In the genomic region with DNA sequence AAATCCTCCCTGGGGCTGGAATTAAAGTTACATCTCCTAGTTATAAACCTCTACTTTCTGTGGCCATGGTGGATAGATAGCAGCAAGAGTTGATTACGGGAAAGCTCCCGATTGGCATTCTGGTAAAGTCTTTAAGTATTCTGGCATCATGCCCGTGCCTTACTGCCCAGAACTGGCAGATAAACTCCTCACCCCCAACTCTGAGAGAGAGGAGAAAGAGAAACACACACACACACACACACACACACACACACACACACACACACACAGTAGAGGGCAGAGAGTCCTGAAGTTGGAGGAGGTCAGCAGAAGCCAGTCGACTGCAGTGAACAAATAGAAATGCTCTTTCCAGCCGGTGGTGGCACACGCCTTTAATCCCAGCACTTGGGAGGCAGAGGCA, we compare ENCODE assay signal across 15 mouse cellular contexts. TPM values are rescaled to one million over a fixed set of nuclear protein-coding genes. Genes with fewer than 3 reads are reported as not detected.
"Had no signal": no experiment of that assay in that cellular context is flagged by ENCODE, and none has a peak within 500 bp of the region (broad histone marks: within the 10 kb centered on the region; RNA-seq: fewer than 3 reads in every experiment).

No protein-coding gene starts in this region.

- H3K9ac ChIP-seq: limb, embryonic 13.5 days; liver, embryonic 14.5 days; neural tube, embryonic 12.5 days had no signal

- DNase-seq: left cerebral cortex, postnatal 4 days; lung, adult 18-20 months; midbrain, embryonic 14.5 days; spleen, adult 18-20 months; thymus, adult 2 months; thymus, postnatal 25 days had no signal

- H3K9me3 ChIP-seq: limb, embryonic 13.5 days; midbrain, embryonic 10.5 days; neural tube, embryonic 12.5 days had no signal

- H3K4me1 ChIP-seq: limb, embryonic 13.5 days; neural tube, embryonic 12.5 days had no signal

- H3K36me3 ChIP-seq: limb, embryonic 13.5 days; midbrain, embryonic 10.5 days; neural tube, embryonic 12.5 days had no signal

- H3K27me3 ChIP-seq: limb, embryonic 13.5 days; neural tube, embryonic 12.5 days had no signal

- H3K4me2 ChIP-seq: limb, embryonic 13.5 days; neural tube, embryonic 12.5 days had no signal

- H3K27ac ChIP-seq: layer of hippocampus, adult 2 months; limb, embryonic 13.5 days; liver, embryonic 14.5 days; midbrain, embryonic 10.5 days; neural tube, embryonic 12.5 days had no signal

- H3K4me3 ChIP-seq: layer of hippocampus, adult 2 months; limb, embryonic 13.5 days; midbrain, embryonic 10.5 days; neural tube, embryonic 12.5 days had no signal

RNA-seq across cellular contexts. Expression of gene Tigd4, which starts 43.7 kb away (rescaled TPM):
- total RNA-seq: left cerebral cortex, postnatal 4 days; liver, adult 2 months; monocyte, adult 5-6 weeks; neutrophil, adult 5-6 weeks had no signal
- polyA plus RNA-seq: kidney, embryonic 14.5 days; liver, adult 2 months; liver, embryonic 14.5 days; midbrain, embryonic 10.5 days; midbrain, embryonic 14.5 days; thymus, adult 2 months had no signal
